Mouse (Mus musculus) myocyte (in vitro differentiated cells): ENCODE measurements around the gene Plekha7.

ENCODE experiments used
- CEBPB ChIP-seq: IDR thresholded peaks from 2 replicates; pipeline ENCODE4 v1.6.1; 2011; ENCODE audit warnings: mild to moderate bottlenecking, moderate library complexity; ENCODE audit not compliant: poor library complexity, insufficient read depth, severe bottlenecking
- MAX ChIP-seq: IDR thresholded peaks from one replicate; pipeline ENCODE4 v1.6.1; 2011; ENCODE audit warnings: low read depth, mild to moderate bottlenecking, control low read depth
- MYOG ChIP-seq, 3 experiments: IDR thresholded peaks; one replicate each; pipeline ENCODE4 v1.6.1; 2011; ENCODE audit warnings: control low read depth in 2 of 3, low read depth in 2 of 3, mild to moderate bottlenecking in 2 of 3; ENCODE audit not compliant: insufficient read length in 2 of 3, control insufficient read depth in 1 of 3, insufficient read depth in 1 of 3
- POLR2A ChIP-seq: IDR thresholded peaks from one replicate; pipeline ENCODE4 v1.6.1; 2011; ENCODE audit warnings: low read depth, mild to moderate bottlenecking, control low read depth, moderate library complexity; ENCODE audit not compliant: insufficient read length
- TCF12 ChIP-seq: IDR thresholded peaks from one replicate; pipeline ENCODE4 v1.6.1; 2011; ENCODE audit warnings: mild to moderate bottlenecking, control low read depth; ENCODE audit not compliant: poor library complexity, insufficient read depth, severe bottlenecking

GRCm38 (mm10) chr7:116236608-116237007 is 71.6 kb downstream of the Plekha7 start:
- TF ChIP-seq POLR2A (no peak), TCF12 (no peak), MYOG (IDR thresholded peaks at IDR 0.05; ENCODE audit: control insufficient read depth in 1 of 3, insufficient read depth in 1 of 3, insufficient read length in 2 of 3, low read depth in 2 of 3) (no peak), CEBPB (no peak), MAX (no peak)
